Mouse (Mus musculus): ENCODE results near the gene Ttll11.

Ttll11 gene

DNA sequence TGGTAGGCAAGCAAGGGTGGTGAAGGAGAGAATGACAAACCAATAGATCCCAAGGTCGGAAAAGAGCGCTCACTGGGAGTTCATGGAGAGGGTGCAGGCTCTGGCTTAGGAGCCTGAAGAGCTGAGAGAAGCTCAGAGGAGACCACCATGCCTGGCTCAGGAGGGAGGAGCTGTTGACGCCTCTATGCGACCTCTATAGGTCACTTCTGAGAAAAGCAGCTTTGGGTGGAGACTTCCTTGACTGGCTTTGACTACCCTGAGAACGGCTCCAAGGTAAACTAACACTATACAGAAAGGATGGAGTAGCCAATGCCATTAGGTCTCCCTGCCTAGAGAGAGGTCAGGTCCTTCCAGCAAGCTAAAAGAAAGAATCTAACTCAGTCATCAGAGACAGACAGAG lies 124.8 kb downstream of the Ttll11 start:
- DNase-seq (ENCODE audit: low spot score in 2 of 2), result no peak

DNA sequence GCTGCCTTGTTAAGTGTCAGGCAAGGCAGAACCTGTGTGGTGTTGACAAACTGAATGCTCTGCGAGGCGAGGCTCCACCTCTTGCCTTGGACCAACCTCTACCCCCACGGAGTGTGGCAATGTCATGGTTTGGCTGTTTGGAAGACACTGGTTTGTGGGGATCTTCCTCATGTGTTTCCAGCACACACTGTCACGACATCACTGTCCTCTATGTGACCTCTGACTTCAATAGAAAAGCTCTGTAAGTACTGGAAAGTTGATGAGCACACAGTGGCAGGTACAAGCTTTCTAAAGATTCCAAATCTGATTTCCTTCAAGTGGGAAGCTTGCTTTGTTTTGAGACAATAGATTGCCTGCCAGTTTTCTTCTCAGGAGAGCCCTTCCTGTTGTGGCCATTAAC lies 126.7 kb downstream of the Ttll11 start:
- no peak for DNase-seq (ENCODE audit: low spot score in 2 of 2)

DNA sequence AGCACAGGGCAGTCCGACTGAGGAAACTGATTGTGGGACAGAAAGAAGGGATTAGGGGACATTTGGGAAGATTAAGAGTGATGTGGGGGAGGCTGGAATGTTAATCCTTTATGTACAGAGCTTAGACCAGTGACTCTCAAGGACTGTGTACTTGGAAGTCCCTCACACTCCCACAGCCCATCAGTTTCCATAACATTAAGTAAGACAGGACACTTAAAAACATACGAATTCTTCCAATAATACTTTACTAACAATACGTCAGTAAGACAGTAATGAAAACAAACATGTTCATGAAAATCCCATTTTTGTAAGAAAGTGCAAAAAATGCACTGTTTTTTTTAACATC lies 127.6 kb downstream of the Ttll11 start:
- DNase-seq (ENCODE audit: low spot score in 2 of 2), result no peak

DNA sequence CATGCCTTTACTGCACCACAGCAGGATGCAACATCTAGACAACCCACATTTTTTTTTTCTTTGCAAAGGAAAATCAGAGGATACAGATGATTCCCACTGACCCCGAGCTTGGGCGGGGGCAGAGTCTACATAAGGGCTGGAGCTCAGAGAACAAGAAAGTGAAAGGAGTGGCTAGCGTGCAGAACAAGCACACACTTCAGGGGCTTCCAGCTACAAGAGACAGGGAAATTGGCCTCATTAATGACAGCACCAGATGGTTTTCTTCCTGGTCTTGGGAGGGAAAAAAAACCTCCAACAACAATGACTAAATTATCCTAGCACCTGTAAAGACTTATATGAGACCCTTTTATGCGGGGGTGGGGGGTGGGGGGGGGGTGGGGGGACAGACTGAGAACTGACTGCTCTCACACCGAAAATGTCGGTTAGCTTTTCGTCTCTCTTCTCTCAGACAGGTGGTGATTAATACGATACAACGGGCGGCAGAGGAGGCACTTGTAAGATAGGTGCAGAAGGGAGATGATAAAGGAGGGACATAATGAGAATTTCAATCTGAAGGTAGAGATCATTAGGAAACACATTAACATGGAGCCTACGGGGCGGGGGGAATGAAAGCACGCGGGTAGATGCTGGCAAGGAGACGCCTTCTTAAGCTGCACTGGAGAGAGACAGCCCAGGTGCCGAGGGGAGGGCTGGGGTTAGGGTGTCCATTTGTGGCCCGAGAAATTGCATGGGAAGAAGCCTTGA lies 128.1 kb downstream of the Ttll11 start:
- no peak for DNase-seq (ENCODE audit: low spot score in 2 of 2)

DNA sequence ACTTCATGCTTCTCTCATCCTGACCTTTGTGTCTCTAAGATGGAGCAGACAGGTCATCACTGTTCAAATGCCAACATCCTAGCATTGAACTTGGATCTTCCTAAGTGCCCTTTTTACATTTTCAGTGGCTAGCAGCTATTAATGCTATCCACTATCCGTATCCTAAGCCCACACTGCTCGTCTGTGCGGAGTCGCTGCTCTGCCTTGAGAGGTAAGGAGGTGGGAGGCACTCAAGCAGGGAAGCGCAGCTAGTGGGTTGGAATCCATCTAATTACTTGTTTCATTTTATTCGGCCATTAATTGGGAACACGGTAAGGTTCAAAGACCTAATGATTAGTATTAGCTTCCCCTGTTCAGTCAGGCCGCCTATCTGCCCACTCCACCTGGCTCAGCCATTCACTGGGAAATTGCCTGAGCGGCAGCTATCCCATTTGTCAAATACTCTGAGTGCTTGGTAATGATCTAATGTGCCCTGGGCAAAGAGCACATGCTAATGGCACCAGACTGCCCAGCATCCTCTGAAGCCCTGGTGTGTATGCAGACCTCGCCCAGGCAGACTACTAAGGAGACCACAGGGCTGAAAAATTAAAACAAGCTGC lies 130.0 kb downstream of the Ttll11 start:
- DNase-seq (ENCODE audit: low spot score in 2 of 2), result no peak

DNA sequence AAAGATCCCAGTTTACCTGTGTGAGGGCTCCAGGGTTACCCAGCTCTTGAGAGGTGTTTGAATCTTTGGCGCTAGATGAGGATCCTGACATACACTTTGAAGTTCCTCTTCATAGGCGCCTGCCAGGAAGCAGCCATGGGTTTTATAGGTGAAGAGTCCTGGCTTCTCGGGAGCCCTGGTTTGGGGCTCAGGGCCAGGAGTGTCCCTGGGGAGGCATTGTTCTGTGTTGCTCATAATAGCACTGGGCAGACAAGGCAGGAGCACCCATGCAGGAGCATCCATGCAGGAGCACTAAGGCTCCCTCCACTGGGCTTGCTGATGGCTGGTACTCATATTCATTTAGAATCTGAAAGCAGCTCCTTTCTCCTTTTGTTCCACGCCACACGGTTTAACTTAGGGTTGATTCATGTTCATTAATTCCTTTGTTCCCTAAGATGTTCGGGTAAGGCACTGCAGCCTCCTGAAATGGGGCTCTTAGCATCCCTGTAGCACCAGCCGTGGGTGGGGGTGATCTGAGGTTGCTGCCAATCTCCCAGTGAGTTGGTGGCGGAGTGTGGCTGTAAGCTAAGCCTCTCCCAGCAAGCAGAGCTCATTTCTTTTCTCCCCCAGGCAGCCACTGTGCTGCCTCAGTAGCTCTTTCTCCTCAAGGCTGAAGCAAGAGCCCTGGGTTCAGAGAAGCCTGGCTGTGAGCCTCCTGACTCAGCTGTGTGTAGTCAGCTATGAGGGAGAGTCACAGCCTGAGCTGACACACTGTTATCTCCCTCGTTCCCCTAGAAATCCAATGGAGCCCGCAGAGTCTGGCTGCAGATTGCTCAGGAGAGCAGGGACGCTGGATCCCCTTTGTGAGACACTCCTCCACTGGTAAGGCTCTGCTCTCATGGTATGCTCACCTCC lies 133.9 kb downstream of the Ttll11 start:
- no peak for DNase-seq (ENCODE audit: low spot score in 2 of 2)

DNA sequence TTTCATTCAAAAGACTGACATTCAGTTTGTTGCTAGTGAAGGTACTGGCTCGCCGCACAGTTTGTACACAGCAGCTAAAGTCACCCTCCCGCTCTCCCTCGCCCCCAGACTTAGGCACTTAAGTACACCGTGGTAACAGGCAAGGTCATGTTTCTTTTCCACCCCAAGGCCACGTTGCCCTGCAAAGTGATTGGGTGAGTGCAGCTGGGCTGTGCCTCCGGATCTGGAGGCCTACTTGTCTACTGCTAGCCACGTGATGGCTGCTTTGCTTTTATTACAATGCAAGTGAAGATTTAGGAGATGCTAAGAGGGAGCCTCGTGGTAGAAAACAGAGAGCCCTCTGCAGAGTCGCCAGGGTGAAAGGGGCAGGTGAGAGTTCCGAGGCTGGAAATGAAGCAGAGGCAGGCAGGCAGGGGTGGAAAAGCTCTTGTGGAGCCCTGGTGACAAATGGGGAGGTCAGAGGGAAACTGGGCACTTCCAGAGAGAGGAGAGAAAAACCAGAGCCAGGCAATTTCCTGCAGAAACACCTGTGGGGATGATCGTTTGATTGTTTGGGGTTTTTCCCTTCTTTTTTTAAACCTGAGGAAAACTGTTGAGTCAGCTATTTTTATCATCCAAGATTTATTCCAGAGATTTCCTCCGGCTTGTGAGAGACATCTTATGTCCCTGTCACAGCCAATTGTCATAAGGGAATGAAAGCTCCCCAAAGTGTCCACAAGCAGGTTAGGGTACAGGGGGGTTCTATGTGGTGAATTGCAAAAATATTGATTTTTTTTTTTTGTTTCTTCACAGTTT lies 135.6 kb downstream of the Ttll11 start:
- no peak for DNase-seq (ENCODE audit: low spot score in 2 of 2)

DNA sequence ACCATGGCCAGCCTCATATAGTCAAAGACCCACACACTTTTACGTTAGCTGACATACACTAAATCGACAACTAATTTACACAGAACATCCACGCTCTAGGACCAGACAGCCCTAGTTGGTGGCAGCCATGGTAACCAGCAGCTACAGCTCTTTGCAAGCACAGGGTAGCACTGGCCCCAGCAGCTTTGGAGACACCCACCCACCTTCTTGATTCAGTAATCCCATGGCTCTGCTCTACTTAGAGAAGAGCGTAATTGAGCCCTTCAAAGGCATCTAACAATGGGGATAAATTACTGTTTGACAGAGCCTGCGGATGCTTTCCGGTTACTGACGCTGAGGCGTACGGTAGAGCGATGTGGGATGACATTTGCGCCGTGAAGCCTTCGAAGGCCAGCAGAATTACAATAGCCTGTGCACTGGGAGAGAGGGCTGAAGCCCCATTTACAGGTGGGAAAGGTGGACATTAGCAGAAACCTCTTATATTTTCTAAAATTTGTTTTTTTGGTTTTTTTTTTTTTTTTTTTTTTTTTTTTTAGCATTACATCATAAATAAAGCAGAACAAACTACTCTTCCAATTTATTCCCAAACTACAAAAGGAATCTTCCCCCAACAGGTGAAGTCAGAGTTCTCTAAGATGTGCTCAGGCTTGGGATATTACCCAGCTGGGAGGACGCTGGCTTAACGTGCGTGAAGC lies 136.8 kb downstream of the Ttll11 start:
- DNase-seq (ENCODE audit: low spot score in 2 of 2), result no peak

DNA sequence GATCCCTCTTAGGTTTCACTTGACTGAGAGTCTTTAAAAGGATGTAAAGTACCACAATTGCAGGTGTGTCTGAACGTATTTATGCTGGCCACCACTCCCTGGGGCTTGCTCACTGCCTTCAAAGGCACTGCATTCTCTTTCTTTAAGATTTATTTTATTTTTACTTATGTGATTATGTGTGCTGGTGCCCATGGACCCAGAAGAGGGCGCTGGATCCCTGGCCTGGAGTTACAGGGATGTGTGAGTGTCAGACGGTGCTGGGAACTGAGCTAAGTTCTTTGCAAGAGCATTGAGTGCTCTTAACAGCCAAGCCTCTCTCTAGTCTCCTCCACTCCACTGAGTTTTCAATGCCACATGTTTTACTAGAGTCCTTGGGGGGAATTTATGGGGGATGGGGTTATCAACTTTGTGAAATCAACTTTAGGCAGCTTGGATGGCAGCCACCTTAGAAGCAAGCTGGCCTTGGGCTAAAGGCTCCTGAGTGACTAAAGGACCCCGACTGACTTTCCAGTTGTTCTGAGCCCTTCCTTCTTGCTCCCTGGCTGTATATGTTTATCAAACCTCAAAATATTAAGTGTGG lies 137.8 kb downstream of the Ttll11 start:
- no peak for DNase-seq (ENCODE audit: low spot score in 2 of 2)

DNA sequence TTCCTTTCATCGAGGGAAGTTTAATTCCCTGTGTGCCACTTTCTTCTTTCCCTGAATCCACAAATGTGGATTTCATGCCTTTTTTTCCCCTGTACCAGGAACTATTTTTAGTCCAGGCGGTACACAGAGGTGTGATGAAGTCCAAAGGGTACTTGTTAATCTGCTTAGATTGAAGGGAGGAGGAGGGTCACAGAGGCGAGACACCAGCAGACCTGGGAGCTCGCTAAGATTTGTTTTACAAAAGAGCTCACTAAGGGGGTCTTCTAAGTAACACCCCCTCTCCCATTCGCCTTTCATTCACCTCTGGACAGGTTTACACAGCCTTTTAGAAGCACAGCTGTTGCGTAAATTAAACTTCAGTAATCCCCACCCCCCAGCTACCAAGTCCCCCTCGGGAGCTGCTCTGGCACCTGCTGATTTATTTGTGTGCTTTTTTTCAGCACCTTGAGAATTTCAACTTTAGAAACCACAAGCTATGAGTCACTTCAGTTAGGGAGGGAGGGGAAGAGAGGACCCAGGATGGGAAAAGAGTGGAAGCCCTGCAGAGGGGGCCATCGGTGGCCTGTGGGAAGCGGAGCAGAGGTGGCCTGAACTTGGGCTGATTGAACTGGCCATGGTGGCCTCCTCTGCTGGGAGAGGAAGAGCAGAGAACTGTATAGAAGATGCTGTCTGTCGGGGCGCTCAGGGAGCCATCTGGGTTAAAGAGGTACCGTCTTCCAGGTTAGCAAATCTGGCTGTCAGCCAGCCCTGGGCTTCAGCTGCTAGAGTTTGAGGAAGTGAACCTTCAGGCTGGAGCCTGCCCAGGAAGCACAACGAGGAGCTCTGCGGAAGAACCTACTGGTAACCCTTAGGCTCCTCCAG lies 138.5 kb downstream of the Ttll11 start:
- no peak for DNase-seq (ENCODE audit: low spot score in 2 of 2)

DNA sequence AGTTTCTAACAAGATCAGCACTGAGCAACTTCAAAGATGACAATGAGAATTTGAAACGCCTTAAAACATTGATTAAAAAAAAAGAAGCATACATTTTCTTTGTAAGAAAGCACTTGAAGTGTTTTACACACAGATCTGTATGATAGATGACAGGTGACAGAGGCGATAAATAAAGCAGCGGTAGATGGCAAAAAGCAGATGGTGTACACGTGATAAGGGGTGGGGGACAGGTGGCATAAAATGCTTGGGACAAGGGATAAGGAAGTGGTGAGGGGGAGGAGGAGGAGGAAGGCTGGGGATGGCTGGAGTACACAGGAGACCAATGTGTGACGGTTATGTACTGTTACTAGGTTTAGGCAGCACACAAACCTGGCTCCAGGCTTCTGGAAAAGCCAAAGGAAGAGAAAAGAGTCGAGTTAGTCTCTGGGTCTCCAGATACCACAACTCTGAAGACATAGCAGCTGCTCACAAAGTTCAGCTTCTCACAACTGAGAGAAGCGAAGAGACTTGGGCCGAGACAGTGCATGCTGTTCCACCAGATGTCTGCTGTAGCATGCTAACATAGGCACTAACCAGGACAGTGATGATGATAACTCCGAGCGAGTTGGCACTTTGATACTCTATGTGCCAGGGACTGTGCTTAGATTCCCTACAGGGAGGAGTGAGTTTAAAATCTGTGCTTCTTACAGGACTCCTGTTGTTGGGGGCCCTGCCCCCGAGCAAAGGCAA lies 140.8 kb downstream of the Ttll11 start:
- DNase-seq (ENCODE audit: low spot score in 2 of 2), result no peak

DNA sequence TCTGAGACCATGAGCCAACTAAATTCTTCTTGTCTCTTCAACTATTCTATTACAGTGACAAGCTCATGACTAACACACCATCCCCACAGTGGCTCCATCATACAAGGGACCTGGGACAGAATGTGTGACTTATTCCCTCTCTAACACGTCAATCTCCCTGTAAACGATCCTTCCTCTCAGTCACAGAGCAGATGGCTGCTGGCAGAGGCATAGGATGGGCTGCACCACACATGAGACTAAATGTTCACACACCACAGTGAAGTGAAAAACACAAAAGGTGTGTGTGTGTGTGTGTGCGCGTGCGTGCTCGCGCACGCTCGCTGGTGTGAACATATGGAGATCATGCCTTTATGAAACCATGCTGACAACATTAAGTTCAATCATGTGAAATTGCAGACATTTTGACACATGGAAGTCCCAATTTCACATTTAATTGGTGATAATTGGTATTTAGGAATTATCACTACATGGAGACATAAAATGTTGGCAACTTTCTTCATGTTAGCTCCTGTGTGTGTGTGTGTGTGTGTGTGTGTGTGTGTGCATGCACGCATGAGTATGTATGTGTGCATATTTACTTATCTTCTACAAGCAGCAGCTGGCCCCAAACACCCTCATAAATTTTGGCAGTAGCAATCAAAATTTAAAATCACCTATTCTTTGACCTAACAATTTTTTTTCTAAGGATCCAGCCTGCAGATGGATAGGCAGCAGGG lies 145.4 kb downstream of the Ttll11 start:
- no peak for DNase-seq (ENCODE audit: low spot score in 2 of 2)

DNA sequence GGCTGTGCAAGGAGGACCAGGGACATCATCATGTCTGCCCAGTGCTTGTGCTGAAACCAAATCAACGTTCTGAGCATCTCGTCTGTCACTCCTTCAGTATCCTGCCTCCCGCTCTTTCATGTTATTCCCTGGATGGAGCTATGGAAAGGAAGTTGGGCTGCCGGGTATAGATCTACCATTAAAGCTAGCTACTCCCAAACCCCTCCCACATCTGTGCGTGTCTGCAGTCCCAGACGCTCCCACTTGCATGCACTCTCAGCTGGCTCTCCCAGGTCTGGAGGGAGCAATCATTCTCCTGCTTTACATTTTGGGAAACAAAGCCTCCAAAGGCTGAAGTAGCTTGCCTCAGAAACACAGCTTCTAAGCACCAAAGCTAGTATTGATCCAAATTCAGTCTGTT lies 146.2 kb downstream of the Ttll11 start:
- no peak for DNase-seq (ENCODE audit: low spot score in 2 of 2)

DNA sequence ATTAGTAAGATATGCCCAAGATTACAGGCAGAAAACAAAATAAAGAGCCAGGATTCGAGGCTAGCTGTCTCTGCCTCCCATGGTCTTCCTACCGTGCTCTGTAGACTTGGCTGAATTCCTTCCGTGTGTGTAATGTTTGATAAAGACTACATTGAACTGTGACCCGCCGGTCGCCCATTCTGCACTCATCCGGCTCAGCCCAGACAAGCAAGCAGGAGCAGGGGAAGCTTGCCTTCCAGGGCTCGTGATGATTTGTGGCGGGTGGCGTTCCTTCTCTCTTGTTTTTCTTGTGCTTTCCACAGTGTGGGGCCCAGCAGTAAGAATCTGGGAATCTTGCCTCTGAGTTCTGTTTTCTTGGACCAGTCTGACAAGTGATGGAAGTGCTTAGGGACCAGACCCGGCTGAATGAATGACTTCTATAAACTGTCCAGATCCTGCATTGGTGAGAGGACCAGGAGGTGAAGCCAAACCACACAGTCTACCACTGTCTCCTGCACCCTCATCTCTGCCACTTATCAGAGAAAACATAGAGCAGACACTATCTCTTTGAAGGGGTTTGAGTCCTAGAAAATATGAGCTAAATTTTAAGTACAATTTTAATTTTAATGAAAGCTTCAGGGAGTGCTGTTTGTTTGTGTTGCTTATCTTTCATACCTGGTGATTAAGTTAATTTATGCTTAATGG lies 146.8 kb downstream of the Ttll11 start:
- DNase-seq (ENCODE audit: low spot score in 2 of 2), result no peak

DNA sequence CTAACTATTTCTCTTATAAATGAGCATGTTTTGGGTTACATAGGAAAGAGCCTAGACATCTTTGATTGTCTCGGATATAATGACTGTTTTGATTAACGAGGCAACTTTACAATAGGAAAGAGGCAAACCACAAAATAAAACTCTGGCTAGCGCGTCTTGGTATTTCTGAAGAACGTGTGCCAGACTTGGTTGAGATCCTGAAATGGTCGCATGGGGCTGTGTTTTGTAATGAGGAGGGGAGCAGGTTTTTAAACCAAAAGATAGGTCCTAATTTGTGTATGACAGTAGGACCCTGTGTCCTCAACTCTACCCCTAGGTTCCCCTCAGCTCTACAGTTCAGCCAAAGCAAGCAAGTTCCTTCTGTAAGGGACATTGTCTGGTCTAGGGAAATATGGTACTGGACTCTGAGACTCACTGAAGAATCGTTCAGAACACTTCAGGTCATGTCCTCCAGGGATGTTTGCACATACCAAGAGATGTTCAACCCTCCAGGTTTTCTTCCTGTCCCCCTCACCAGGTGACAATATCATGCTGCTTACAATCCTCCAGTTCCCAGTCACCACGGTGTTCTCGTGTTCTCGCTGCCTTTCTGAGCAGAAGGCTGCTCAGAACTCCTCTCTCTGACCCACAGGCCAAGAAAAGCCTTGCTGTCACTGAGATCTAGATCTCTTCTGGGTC lies 147.7 kb downstream of the Ttll11 start:
- no peak for DNase-seq (ENCODE audit: low spot score in 2 of 2)

DNA sequence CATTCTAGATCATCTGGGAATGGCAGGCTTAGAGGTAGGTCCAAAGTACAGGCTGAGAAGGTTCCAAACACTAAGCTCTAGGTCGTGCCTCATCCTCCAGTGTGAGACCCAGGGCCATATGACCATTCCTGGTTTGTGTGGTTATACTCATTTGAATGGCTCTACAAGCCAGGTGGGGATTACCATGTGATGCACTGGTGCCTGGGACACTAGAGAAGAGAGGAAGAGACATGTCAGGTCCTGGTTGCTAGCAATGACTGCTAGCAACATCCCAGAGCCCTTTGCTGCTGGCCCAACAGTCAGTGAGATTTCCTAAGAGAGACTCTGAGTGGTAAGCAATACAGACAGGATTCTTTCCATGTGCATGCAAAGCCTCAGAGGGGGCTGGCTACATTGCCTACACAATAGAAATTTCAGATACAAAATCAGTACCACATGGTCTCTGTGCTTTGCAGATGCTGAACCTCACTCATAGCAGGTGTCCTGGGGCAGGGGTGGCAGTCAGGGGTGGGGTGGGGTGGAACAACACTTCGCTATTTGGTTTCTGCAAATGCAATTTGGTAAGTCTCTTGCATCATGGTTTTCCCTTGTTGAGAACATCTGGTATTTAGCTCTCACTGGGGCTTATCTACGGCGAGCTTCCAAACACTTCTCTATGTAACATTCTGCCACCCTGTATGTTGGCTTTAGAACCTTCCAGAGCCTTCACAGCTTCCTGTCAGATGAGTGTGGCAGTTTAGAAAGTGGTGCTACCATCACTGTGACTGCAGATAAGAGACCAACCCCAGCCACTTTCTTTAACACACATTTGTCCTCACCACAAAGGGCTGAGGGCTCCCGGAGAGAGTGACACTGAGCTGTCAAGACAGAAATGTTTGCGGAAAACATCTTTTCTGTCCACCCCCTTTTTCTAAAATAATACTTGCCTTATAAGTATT lies 148.5 kb downstream of the Ttll11 start:
- DNase-seq (ENCODE audit: low spot score in 2 of 2), result no peak

Data from cerebellum, postnatal 4 days (tissue).